Mouse (Mus musculus) Muller cell, postnatal 12 days (primary cell): ENCODE measurements at regions not wholly inside any gene's neighbourhood (a gene's known extent, or its start where the extent isn't known, plus 50 kb on each side); places are given as distances from the start of the nearest gene placed in this dataset.

Experiments
- DNase-seq: peaks from one replicate; pipeline ENCODE4 v3.0.0-alpha.2; 2015; ENCODE audit errors: inconsistent ontology term

GRCm38 (mm10) chrX:52221016-52221415 is 56.0 kb upstream of the Gpc4 start:
- DNase-seq, result no peak

- peak; percentile 50 for DNase-seq
These were observed 52.2 kb upstream of the Gpc4 start for GRCm38 (mm10) chrX:52217189-52217789.
